Mouse (Mus musculus): ENCODE results near the gene Psmd9.
A peak's percentile ranks its signal among the peaks of the same experiment; 100 is the strongest.

The Psmd9 gene

DNA sequence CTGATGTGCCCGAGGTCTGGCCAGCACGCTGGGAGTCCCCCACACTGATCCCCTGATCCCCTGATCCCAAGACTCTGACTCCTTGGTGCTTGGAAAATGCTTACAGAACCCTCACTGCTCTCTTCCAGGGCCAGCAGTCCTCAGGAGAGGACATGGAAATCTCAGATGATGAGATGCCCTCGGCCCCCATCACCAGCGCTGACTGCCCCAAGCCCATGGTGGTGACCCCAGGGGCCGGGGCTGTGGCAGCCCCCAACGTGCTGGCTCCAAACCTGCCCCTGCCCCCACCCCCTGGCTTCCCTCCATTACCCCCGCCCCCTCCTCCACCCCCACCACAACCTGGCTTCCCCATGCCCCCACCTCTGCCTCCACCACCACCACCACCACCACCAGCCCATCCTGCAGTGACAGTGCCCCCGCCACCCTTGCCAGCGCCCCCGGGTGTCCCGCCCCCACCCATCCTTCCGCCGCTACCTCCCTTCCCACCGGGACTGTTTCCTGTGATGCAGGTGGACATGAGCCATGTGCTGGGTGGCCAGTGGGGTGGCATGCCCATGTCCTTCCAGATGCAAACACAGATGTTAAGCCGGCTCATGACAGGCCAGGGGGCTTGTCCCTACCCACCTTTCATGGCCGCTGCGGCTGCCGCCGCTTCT lies 17.4 kb upstream of the Psmd9 start:
- DNase-seq: peak; percentile 47

DNA sequence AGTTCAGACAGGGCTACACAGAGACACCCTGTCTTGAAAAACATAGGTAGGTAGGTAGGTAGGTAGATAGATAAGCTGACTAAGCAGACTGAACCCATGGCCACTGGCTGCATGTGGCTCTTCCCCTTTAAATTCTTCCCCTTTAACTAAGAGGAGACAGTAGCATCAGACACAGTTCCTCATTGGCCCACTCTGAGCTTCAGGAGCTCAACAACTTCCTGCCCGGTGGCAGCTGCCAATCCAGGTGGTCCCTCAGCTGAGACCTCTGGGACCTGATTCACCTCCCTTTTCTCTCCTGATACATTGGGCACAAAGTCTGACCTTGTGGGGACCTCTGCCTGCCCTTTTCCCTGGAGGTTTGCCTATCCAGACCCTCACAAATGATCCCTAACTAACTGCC lies 16.3 kb upstream of the Psmd9 start:
- no peak for DNase-seq

DNA sequence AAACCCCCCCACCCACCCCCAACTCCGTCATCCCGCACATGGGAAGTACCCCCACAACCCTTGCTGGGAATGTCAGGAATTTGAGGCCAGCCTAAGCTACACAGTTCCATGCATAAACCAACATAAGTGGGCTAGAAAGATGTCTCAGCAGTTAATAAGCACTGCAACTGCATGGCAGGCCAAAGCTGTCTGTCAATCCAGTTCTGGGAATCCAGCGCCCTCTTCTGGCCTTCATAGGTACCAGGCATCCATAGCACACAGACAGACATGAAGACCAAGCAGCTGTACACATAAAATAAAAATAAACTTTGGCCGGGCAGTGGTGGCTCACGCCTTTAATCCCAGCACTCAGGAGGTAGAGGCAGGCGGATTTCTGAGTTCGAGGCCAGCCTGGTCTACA lies 13.8 kb upstream of the Psmd9 start:
- peak; percentile 61 for DNase-seq

- DNase-seq: no peak
Measured at GRCm38 (mm10) chr5:123156763-123157162, 12.4 kb upstream of the Psmd9 start.

DNA sequence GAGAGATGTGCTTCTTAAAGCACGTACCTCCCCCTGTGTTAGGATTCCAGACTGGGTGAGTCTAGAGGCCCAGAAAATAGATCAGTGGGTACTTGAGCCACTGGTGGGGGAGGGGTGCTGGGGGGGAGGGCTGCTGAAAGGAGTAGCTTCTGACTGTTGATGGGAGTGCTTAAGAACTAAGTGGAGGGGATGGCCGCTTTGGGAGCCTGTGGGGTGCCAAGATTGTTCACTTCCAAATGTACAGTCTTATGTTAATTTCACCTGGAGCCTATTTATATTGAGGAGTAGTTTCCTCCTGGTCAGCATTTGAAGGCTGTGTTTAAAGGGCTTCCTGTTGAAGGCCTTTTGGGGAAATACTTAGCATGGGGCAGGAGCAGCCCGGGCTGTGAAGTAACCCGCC lies 11.2 kb upstream of the Psmd9 start:
- no peak for DNase-seq

- DNase-seq: no peak
Measured at GRCm38 (mm10) chr5:123159446-123159845, 9.8 kb upstream of the Psmd9 start.

- peak; percentile 28 for DNase-seq
Measured at GRCm38 (mm10) chr5:123159866-123160265, 9.3 kb upstream of the Psmd9 start.

DNA sequence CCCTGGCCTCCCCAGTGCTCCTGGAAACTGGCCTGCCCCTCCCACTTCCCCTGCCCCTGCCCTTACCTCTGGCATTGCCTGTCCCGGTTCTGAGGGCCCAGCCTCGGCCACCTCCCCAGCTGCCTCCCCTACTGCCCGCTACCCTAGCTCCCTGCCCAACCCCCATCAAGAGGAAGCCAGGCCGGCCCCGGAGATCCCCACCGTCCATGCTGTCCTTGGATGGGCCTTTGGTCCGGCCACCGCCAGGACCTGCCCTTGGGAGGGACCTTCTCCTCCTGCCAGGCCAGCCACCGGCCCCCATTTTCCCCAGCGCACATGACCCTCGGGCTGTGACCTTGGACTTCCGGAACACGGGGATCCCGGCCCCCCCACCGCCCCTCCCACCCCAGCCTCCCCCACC lies 8.9 kb upstream of the Psmd9 start:
- DNase-seq: peak; percentile 16

DNA sequence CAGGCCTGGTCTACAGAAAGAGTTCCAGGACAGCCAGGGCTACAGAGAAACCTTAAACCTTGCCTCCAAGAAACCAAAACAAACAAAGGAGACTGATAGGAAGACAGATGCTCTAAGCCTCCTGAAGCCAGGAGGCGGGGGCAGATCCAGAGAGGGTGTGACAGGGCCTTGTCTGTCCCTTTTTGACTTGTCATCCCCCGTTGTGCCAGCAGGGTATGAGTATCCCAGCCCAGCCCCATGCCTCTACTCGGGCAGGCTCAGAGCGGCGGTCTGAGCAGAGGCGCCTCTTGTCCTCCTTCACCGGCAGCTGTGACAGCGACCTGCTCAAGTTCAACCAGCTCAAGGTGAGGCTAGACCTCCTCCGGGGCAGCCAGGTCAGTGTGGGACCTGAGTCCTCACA lies 6.3 kb upstream of the Psmd9 start:
- DNase-seq: no peak

- DNase-seq: no peak
Measured at GRCm38 (mm10) chr5:123166437-123166836, 2.8 kb upstream of the Psmd9 start.

GRCm38 (mm10) chr5:123167591-123167990 lies 1.6 kb upstream of the Psmd9 start:
- DNase-seq: no peak

GRCm38 (mm10) chr5:123170365-123170764 lies 1.2 kb downstream of the Psmd9 start:
- DNase-seq: no peak

GRCm38 (mm10) chr5:123171646-123172350 lies 2.6 kb downstream of the Psmd9 start:
- peak; percentile 70 for DNase-seq

- no peak for DNase-seq
Measured at GRCm38 (mm10) chr5:123178792-123179191, 9.6 kb downstream of the Psmd9 start.

GRCm38 (mm10) chr5:123180390-123180789 lies 11.2 kb downstream of the Psmd9 start:
- DNase-seq: no peak

- no peak for DNase-seq
Measured at GRCm38 (mm10) chr5:123181536-123181935, 12.3 kb downstream of the Psmd9 start.

DNA sequence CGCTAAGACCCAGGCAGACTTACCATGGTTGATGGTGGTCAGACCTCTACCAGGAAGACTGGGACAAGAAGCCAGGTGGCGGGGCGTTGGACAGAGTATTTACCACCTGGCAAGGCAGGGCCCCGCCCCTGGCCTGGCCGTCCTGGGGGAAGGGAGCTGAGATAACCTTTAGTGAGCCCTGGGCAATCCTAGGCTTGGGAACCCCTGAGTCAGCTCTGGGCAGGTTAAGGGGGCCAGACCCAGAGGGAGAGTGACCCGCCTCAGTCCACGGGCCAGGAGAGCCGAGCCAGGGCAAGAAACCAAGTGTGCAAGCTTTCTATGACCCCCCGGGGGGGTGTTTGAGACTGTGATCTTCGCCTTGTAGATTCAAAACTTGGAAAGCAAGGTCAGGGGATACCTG lies 13.4 kb downstream of the Psmd9 start, which contains the start of gene Hpd:
Gene Hpd, minus strand, starts transcription at position 77 of the 400 bp plus-strand sequence.
- DNase-seq: no peak

GRCm38 (mm10) chr5:123185966-123186365 lies 16.8 kb downstream of the Psmd9 start:
- DNase-seq: no peak

- DNase-seq: no peak
Measured at GRCm38 (mm10) chr5:123187306-123187705, 18.1 kb downstream of the Psmd9 start.

GRCm38 (mm10) chr5:123190912-123191311 lies 21.7 kb downstream of the Psmd9 start:
- DNase-seq: no peak

- DNase-seq: no peak
Measured at GRCm38 (mm10) chr5:123191427-123191826, 22.2 kb downstream of the Psmd9 start.

GRCm38 (mm10) chr5:123192606-123193150 lies 23.5 kb downstream of the Psmd9 start:
- no peak for DNase-seq

- DNase-seq: no peak
Measured at GRCm38 (mm10) chr5:123193436-123193835, 24.2 kb downstream of the Psmd9 start.

DNA sequence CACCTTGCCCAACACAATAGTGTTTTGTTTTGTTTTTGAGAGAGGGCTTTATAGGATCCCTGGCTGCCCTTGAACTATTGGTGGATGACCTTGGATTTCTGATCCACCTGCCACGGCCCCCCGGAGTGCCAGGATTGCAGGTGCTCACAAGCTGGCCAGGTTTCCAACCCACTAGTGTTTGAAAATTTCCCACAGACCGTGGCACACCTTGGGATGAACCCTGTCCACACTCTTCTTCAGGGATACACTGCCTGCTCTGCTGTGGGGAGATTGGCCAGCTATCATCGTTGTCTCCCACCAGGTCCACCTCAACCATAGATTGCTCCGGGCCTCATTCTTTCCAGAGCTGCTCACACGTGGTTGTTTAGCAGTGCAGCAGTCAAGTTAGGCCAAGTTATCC lies 25.6 kb downstream of the Psmd9 start:
- DNase-seq: no peak

Data from cerebellum, adult 11-12 months (tissue).